Mouse (Mus musculus) mouse trophoblast stem cell (cell line): ENCODE measurements around the gene Kat7.

ENCODE experiments used
- in situ Hi-C, 2 experiments: fragments of 300-500 bp; cut with MseI, MboI; formaldehyde crosslinking; loops; 2 replicates in 1 of 2; 3 replicates in 1 of 2; pipeline ENCODE4 v1.15.1; 2025

Gene Kat7

GRCm38 (mm10) chr11:95279061-95279659, 30.9 kb downstream of the Kat7 start:
- in situ Hi-C loops, result no loop called here

- in situ Hi-C loops, result no loop called here
Measured at GRCm38 (mm10) chr11:95276056-95276455, 34.0 kb downstream of the Kat7 start.

DNA sequence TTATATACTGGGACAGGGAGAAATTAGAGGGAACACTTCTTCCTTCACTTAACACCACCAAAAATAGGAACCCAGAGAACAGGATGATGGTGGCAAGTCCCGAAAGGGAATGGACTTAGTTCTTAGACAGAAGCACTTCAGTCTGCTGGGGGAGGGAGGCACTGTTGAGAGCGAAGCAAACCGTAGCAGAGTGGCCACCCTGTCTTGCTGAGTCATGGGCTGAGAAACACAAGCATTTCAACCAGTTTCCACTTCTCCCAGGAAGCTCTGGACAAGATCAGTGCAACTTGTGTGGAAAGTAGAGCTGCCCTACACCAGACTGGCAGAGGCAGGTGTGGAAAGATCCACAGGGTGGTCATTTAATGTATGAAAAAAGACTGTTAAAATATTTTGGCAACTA, 35.4 kb downstream of the Kat7 start:
- in situ Hi-C loops, result no loop called here

GRCm38 (mm10) chr11:95273661-95274060, 36.4 kb downstream of the Kat7 start:
- in situ Hi-C loops, result no loop called here

DNA sequence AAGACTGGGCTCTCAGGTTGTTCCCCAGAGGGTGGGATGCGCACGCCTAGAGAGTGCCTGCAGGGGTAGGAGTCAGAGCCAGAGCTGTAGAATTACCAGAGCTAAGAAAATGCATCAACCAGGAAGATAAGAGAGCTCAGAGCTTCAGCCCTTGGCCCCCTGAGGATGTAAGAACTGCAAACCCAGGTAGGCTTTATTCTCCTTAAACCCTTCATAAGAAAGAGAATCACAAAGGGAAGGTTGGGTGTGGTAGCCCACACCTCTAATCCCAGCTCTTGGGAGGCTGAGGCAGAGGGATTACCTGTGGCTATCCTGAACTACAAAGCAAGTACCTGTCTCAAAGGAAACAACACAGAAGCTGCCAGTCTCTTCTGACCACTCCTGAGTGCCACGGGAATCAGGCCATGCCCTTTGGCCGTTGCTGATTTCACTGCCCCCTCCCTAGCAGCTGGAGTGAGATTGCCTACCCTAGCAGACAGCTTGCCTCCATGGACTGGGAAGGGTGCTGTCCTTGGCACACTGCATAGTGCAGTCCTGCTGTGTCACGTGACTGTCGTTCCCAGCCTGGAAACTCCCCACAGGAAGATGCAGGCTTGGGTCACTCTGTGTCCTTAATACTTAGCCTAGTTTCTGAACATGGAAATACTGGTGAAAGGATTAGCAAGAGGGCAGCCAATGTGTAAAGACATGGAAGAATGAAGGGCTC, 43.4 kb downstream of the Kat7 start:
- in situ Hi-C loops, result no loop called here

DNA sequence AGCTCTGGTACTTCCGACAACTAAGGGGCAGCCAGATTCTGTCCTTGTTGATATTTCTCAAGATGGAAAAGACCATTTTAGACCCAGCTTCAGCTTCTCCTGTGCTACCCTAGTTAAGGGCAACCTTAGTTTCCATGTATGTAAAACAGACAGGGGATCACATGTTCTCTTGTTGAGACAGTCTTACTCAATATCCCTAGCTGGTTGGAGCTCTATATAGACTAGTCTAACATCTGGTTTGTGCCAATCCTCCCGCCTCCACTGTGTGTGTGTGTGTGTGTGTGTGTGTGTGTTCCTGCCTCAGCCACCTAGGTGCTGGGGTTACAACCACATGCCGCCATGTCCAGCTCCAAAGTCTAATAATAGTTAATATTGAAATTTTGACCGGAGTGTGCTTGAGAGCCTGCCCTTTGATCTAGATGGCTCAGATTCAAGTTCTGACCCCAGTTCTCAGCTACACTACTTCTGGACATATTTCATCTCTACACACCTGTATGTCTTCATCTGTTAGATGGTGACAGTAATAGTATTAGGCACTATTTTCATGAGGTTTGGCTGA, 45.5 kb downstream of the Kat7 start:
- in situ Hi-C loops, result no loop called here

GRCm38 (mm10) chr11:95263816-95264454, 46.1 kb downstream of the Kat7 start:
- in situ Hi-C loops, result no loop called here

GRCm38 (mm10) chr11:95261178-95261751, 48.8 kb downstream of the Kat7 start, which contains the start of gene Tac4:
Tac4 (plus strand) TSS chr11:95261529.
- in situ Hi-C loops, result no loop called here

DNA sequence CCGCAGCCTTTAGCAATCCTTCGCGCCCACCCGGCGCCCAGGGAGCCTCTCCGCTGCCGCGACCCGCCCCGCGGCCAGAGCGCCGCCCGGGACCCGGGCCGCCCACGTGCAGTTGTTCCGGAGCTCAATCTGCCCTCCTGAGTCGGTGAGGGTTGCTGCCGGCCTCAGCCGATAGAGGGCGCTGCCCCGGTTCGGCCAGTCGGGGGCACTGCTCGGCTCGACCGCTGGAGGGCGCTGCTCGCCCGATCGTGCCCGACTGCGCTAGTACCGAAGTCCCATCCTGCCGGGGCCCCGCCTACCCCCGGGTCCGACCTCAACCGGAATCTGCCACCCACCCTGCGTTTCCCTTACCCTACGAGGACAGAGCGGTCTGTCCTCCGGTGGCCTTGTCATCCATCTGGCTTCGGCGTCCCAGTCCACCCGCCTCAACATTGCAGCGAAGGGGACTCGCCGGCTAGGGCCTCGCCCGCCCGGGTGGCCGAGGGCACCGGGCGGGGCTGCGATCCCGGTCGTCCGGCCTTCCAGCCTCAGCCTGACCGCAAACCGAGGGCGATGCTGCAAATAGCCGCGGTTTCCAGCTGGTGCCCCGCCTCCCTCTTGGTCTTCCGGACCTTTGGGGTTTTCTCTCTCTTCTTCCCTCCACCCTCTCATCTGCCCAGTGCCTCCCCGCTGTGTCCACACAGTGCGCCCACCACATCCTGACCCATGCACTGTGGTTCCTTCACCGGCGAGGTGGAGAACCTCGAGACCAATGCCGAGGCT, 50.8 kb downstream of the Kat7 start:
- in situ Hi-C loops, result no loop called here

GRCm38 (mm10) chr11:95258490-95258889, 51.6 kb downstream of the Kat7 start:
- in situ Hi-C loops, result no loop called here

DNA sequence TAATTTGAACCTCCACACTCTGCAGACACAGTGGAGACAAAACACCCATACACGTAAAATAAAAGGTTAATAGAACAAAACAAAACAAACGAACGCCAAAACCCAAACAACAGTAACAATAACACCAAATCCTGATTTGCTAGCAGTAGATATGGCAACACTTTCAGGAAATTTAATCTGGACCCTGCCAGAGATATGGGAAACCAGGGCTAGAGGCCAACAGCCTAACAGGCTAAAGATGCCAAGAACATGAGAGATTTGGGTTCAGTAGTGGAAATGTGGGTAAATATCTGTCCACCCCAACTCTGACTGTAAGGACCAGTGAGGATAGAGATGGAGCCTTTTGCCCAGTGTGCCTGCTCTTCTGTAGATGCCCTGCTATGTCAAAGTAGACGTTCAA, 52.1 kb downstream of the Kat7 start:
- in situ Hi-C loops, result no loop called here

GRCm38 (mm10) chr11:95255747-95256146, 54.3 kb downstream of the Kat7 start:
- in situ Hi-C loops, result no loop called here

GRCm38 (mm10) chr11:95254165-95254564, 55.9 kb downstream of the Kat7 start:
- in situ Hi-C loops, result no loop called here

- in situ Hi-C loops, result no loop called here
Measured at GRCm38 (mm10) chr11:95252104-95252503, 57.9 kb downstream of the Kat7 start.

- in situ Hi-C loops, result no loop called here
Measured at GRCm38 (mm10) chr11:95251295-95251694, 58.8 kb downstream of the Kat7 start.

DNA sequence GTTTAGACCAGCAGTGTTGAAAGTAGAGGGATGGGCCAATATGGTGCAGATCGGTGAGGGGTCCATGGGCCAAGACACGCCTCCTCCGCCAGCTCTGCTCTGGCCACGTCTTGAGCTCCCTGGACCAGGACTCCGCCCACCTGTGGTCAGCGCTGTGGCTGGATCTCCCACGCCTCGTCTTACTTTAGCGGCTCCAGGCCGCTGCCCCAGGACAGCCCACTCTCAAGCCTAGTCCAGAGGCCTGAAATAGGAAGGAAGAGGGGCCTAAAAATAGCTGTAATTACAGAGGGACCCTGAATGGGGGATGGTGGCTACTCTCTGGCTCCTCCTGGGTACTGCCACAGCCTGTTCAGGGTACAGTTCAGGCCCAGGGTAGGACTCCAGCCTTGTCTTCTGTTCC, 59.9 kb downstream of the Kat7 start:
- in situ Hi-C loops, result no loop called here

DNA sequence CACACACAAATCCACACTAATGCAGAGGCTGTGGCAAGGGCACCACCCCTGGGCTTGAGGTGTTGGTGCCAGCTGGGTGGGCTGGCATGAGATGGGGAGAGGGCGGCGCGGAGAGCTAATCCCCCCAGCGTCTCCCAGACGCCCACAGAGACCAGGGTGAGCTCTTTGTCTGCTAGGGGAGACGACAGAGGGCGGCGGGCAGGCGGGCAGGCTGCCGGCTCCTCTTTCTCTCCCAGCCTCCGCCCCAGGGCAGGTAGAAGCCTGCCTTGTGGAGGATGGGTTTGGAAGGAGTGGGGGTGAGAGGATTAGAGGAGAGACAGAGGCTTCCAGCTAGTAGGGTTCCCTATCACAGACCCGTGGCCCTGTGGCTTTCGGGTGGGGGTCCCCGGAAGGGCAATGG, 63.0 kb downstream of the Kat7 start:
- in situ Hi-C loops, result loop anchor here (5.0 kb wide), 1 partner anchor 130 kb away; no protein-coding TSS in a partner anchor

GRCm38 (mm10) chr11:95245456-95245855, 64.6 kb downstream of the Kat7 start:
- in situ Hi-C loops, result loop anchor here (5.0 kb wide), 1 partner anchor 128 kb away; no protein-coding TSS in a partner anchor

DNA sequence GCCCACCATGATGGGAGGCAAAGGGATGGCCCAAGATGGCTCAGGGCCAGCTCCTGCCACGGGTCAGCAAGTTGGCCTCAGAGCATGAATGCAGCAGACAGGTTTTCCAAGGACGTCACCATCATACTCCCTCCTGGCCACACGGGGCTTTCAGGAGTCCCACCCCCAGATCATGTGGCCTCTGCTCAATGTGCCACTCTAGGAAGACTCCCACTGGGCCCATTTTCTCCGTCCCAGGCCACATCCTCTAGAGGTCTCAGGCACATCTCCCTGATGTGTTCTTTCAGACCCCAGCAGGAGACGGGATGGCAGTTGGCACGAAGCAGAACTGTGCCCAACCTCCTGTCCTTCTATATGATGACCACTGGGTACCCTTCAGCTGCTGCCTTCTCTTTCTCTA, 67.4 kb downstream of the Kat7 start:
- in situ Hi-C loops, result no loop called here

- in situ Hi-C loops, result no loop called here
Measured at GRCm38 (mm10) chr11:95238477-95238876, 71.6 kb downstream of the Kat7 start.

DNA sequence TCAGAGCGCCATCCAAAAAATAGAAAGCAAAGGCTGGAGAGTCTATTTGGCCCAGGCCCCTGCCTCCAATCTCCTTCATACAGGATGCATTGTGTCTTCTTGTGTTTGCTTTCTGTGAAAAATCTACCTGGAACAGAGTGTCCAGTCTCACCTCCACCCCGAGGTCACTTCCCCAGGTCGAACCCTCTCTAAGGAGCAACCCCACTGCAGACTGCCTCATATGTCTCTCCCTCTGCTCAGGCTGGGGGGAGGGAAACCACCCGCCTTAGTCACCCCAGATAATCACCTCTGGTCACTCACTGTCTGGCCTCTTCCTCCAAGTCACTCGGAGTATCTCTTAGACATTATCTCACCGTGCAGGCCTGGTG, 77.7 kb downstream of the Kat7 start:
- in situ Hi-C loops, result no loop called here
